Mouse (Mus musculus) skeletal muscle tissue, adult 2 months (tissue): ENCODE data around the gene Tmem178b.

Experiments
- DNase-seq: peaks from one replicate; pipeline ENCODE4 v3.0.0-alpha.2; 2012; ENCODE audit warnings: low read depth, low spot score

Gene Tmem178b

GRCm38 (mm10) chr6:40078353-40078752, 205.3 kb downstream of the Tmem178b start:
- no peak for DNase-seq

- DNase-seq: no peak
These were observed 210.7 kb downstream of the Tmem178b start for GRCm38 (mm10) chr6:40083726-40084125.

GRCm38 (mm10) chr6:40091250-40091651, 218.2 kb downstream of the Tmem178b start:
- DNase-seq: no peak

GRCm38 (mm10) chr6:40098498-40098897, 225.4 kb downstream of the Tmem178b start:
- DNase-seq: no peak

GRCm38 (mm10) chr6:40101785-40102184, 228.7 kb downstream of the Tmem178b start:
- DNase-seq: no peak

GRCm38 (mm10) chr6:40102863-40103262, 229.8 kb downstream of the Tmem178b start:
- no peak for DNase-seq

GRCm38 (mm10) chr6:40110029-40110428, 237.0 kb downstream of the Tmem178b start:
- DNase-seq: no peak

- DNase-seq: no peak
These were observed 237.7 kb downstream of the Tmem178b start for GRCm38 (mm10) chr6:40110729-40111128.

GRCm38 (mm10) chr6:40112488-40112887, 239.4 kb downstream of the Tmem178b start:
- no peak for DNase-seq

- DNase-seq: no peak
These were observed 243.2 kb downstream of the Tmem178b start for GRCm38 (mm10) chr6:40116225-40116624.

- DNase-seq: no peak
These were observed 247.1 kb downstream of the Tmem178b start for GRCm38 (mm10) chr6:40120176-40120575.

- DNase-seq: no peak
These were observed 248.4 kb downstream of the Tmem178b start for GRCm38 (mm10) chr6:40121494-40121893.

- peak; percentile 16 for DNase-seq
These were observed 250.1 kb downstream of the Tmem178b start for GRCm38 (mm10) chr6:40123070-40123690.

- no peak for DNase-seq
These were observed 250.9 kb downstream of the Tmem178b start for GRCm38 (mm10) chr6:40123960-40124359.

GRCm38 (mm10) chr6:40128716-40129115, 255.6 kb downstream of the Tmem178b start:
- no peak for DNase-seq

- DNase-seq: no peak
These were observed 258.9 kb downstream of the Tmem178b start for GRCm38 (mm10) chr6:40131936-40132335.

- DNase-seq: no peak
These were observed 260.4 kb downstream of the Tmem178b start for GRCm38 (mm10) chr6:40133436-40133835.

GRCm38 (mm10) chr6:40135716-40136115, 262.6 kb downstream of the Tmem178b start:
- no peak for DNase-seq

- no peak for DNase-seq
These were observed 264.3 kb downstream of the Tmem178b start for GRCm38 (mm10) chr6:40137346-40137745.

GRCm38 (mm10) chr6:40137831-40138520, 264.9 kb downstream of the Tmem178b start:
- peak; percentile 5 for DNase-seq

- DNase-seq: no peak
These were observed 269.5 kb downstream of the Tmem178b start for GRCm38 (mm10) chr6:40142582-40142981.

- no peak for DNase-seq
These were observed 271.3 kb downstream of the Tmem178b start for GRCm38 (mm10) chr6:40144371-40144770.

- DNase-seq: no peak
These were observed 272.5 kb downstream of the Tmem178b start for GRCm38 (mm10) chr6:40145601-40146000.
